Comparison of ENCODE assay signal across 16 mouse cellular contexts in genomic region chr11:109547652-109548051, GRCm38 (mm10).
"Had no signal": no experiment of that assay in that cellular context is flagged by ENCODE, and none has a peak within 500 bp of the region (broad histone marks: within the 10 kb centered on the region; RNA-seq: fewer than 3 reads in every experiment).

No protein-coding gene starts in this region.

- H3K27me3 ChIP-seq: limb, embryonic 12.5 days; limb, embryonic 15.5 days; midbrain, embryonic 13.5 days had no signal

- H3K9ac ChIP-seq: limb, embryonic 12.5 days; limb, embryonic 15.5 days; midbrain, embryonic 13.5 days had no signal

- ATAC-seq: intestine, postnatal 0 days; midbrain, embryonic 13.5 days had no signal

- H3K36me3 ChIP-seq: limb, embryonic 12.5 days; limb, embryonic 15.5 days; midbrain, embryonic 13.5 days had no signal

- DNase-seq: kidney, adult 2 months; kidney, postnatal 10 days; kidney, postnatal 36 days; layer of hippocampus, postnatal 36 days; left cerebral cortex, postnatal 4 days; lung, adult 2 months; lung, postnatal 14 days; thymus, adult 2 months; thymus, postnatal 14 days; thymus, postnatal 4 days had no signal

- H3K27ac ChIP-seq: limb, embryonic 12.5 days; limb, embryonic 15.5 days; macrophage; midbrain, embryonic 13.5 days; stomach, postnatal 0 days had no signal

- H3K4me2 ChIP-seq: limb, embryonic 12.5 days; limb, embryonic 15.5 days; midbrain, embryonic 13.5 days had no signal

- H3K4me3 ChIP-seq: limb, embryonic 12.5 days; limb, embryonic 15.5 days; midbrain, embryonic 13.5 days had no signal

- H3K9me3 ChIP-seq: limb, embryonic 12.5 days; limb, embryonic 15.5 days; midbrain, embryonic 13.5 days had no signal
